Mouse (Mus musculus) thymus, postnatal 0 days (tissue): ENCODE data around the gene A730015C16Rik. TPM values are rescaled to one million over a fixed set of nuclear protein-coding genes. Genes with fewer than 3 reads are reported as not detected.

Source experiments
- DNase-seq: peaks from one replicate; pipeline ENCODE4 v3.0.0-alpha.2; 2015; ENCODE audit warnings: low spot score
- polyA plus RNA-seq: library from polyadenylated mRNA; unstranded; fragments of >200 nt; fragmentation: Nextera tagmentation; extraction: Ambion mirVana; gene quantifications from 2 replicates; pipeline ENCODE4 v1.2.1, GENCODE M21; 2015

The A730015C16Rik gene
- polyA plus RNA-seq, 1 experiment from 2014 or later, result 2.5 TPM

- peak; percentile 96 for DNase-seq
Observed at GRCm38 (mm10) chr4:108832916-108833827, 15.2 kb downstream of the A730015C16Rik start, which contains the start of gene Btf3l4. Btf3l4 (minus strand) TSS chr4:108833614.

GRCm38 (mm10) chr4:108830698-108831097, 17.7 kb downstream of the A730015C16Rik start:
- DNase-seq, result no peak

- DNase-seq, result no peak
Observed at GRCm38 (mm10) chr4:108826643-108827042, 21.8 kb downstream of the A730015C16Rik start.

- no peak for DNase-seq
Observed at GRCm38 (mm10) chr4:108826096-108826495, 22.3 kb downstream of the A730015C16Rik start.

- no peak for DNase-seq
Observed at GRCm38 (mm10) chr4:108825677-108826076, 22.7 kb downstream of the A730015C16Rik start.

GRCm38 (mm10) chr4:108811550-108811949, 36.9 kb downstream of the A730015C16Rik start:
- DNase-seq, result no peak

- DNase-seq, result no peak
Observed at GRCm38 (mm10) chr4:108811142-108811541, 37.3 kb downstream of the A730015C16Rik start.

- no peak for DNase-seq
Observed at GRCm38 (mm10) chr4:108803535-108803934, 44.9 kb downstream of the A730015C16Rik start.

GRCm38 (mm10) chr4:108798083-108798830, 50.2 kb downstream of the A730015C16Rik start:
- DNase-seq, result peak; percentile 27

Other genes with a start within 250 kb of the A730015C16Rik start
- gene Cc2d1b, start 228.7 kb downstream of the A730015C16Rik start, polyA plus RNA-seq, result 38.5 and 42.5 TPM in 2 replicates
- gene 3110021N24Rik, start 129.0 kb downstream of the A730015C16Rik start, polyA plus RNA-seq, result 0.21 and 0.59 TPM in 2 replicates
- 0.94 and 1.2 TPM in 2 replicates for gene Zfyve9, start 67.8 kb downstream of the A730015C16Rik start, polyA plus RNA-seq
- 184 and 187 TPM in 2 replicates for gene Btf3l4, start 15.0 kb downstream of the A730015C16Rik start, polyA plus RNA-seq
- 50.5 and 53.4 TPM in 2 replicates for gene Txndc12, start 14.0 kb downstream of the A730015C16Rik start, polyA plus RNA-seq
- 81.5 and 83.2 TPM in 2 replicates for gene Kti12, start 834 bp downstream of the A730015C16Rik start, polyA plus RNA-seq
- gene Rab3b, start 30.4 kb upstream of the A730015C16Rik start, polyA plus RNA-seq, result 2.6 and 4.0 TPM in 2 replicates
- gene Nrd1, start 152.0 kb upstream of the A730015C16Rik start, polyA plus RNA-seq, result 42.1 and 52.5 TPM in 2 replicates